Mouse (Mus musculus): ENCODE data around the gene Gatad2b. TPM values are rescaled to one million over a fixed set of nuclear protein-coding genes. Genes with fewer than 3 reads are reported as not detected.

Gatad2b gene
- polyA plus RNA-seq, 1 experiment from 2014 or later = 17.9 TPM

DNA sequence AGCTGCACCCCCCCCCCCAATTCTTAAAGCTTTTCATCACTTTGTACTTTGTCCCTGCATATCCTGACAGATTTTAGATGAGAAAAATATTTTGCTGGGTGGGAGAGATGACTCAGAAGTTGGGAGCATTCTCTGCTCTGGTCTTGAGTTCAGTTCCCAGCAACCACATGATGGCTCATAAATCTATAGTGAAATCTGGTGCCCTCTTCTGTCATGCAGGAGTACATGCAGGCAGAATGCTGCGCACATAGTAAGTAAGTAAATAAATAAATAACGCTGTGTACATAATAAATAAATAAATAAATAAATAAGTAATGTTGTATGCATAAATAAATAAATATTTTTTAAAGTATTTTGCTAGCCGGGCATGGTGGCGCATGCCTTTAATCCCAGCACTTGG is 54.9 kb downstream of the Gatad2b start:
- Histone ChIP-seq H3K27me3 (ENCODE audit: insufficient read depth, poor library complexity, severe bottlenecking) (no peaks in the 10 kb centered on the region), H3K36me3 (peaks cover 82% of the 10 kb centered on the region), H3K27ac (no peak overlapping the region), H3K4me1 (replicated peaks) (no peaks in the 10 kb centered on the region), H3K4me3 (no peak overlapping the region), H3K9me3 (peaks cover 3% of the 10 kb centered on the region; the same call in 1 of the 2 replicates)
- WGBS = 96% methylated on average over 4 of the region's 4 CpGs
- DNase-seq (ENCODE audit: low spot score) = no peak

- Histone ChIP-seq H3K36me3 (peaks cover 94% of the 10 kb centered on the region), H3K4me1 (replicated peaks) (no peaks in the 10 kb centered on the region), H3K9me3 (no peaks in the 10 kb centered on the region), H3K27ac (no peak overlapping the region), H3K27me3 (ENCODE audit: insufficient read depth, poor library complexity, severe bottlenecking) (no peaks in the 10 kb centered on the region), H3K4me3 (no peak overlapping the region)
- 89% methylated on average over 7 of the region's 7 CpGs for WGBS
- no peak for DNase-seq (ENCODE audit: low spot score)
Measured at GRCm38 (mm10) chr3:90357959-90358358, 65.0 kb downstream of the Gatad2b start.

GRCm38 (mm10) chr3:90359230-90359629 is 66.3 kb downstream of the Gatad2b start:
- no peak for DNase-seq (ENCODE audit: low spot score)
- H3K36me3 ChIP-seq = peaks cover 88% of the 10 kb centered on the region
- WGBS = 92% methylated on average over 1 of the region's 1 CpGs

DNA sequence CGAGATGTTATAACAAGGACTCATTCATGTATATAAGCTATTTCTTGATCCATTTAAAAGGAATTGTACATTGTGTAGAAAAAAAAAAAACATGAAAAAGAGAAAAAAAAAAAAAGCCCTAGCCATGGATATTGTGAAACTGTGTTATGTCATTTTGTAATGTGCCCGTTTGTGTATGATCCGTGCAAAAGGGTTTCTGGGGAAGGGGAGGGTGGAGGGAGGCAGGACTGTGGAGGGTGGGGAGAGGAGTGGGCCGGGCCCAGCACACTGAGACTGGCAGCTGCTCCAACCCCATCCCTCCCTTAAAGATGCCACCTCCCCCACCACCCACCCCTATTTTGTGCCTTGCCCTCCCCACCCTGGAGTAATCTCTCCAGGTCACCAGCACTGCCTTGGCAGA is 68.5 kb downstream of the Gatad2b start:
- Histone ChIP-seq H3K9me3 (no peaks in the 10 kb centered on the region), H3K27ac (no peak overlapping the region), H3K27me3 (ENCODE audit: insufficient read depth, poor library complexity, severe bottlenecking) (no peaks in the 10 kb centered on the region), H3K4me3 (no peak overlapping the region), H3K4me1 (replicated peaks) (no peaks in the 10 kb centered on the region), H3K36me3 (peaks cover 65% of the 10 kb centered on the region)
- 83% methylated on average over 4 of the region's 4 CpGs for WGBS
- DNase-seq (ENCODE audit: low spot score) = no peak

More at GRCm38 (mm10) chr3:90359230-90359629, 66.3 kb downstream of the Gatad2b start:
- H3K27ac ChIP-seq = no peak overlapping the region
- no peak overlapping the region for H3K4me3 ChIP-seq
- H3K9me3 ChIP-seq = no peaks in the 10 kb centered on the region
- H3K4me1 ChIP-seq (replicated peaks) = no peaks in the 10 kb centered on the region
- no peaks in the 10 kb centered on the region for H3K27me3 ChIP-seq (ENCODE audit: insufficient read depth, poor library complexity, severe bottlenecking)

- Histone ChIP-seq H3K4me1 (replicated peaks) (no peaks in the 10 kb centered on the region), H3K9me3 (no peaks in the 10 kb centered on the region), H3K27me3 (ENCODE audit: insufficient read depth, poor library complexity, severe bottlenecking) (no peaks in the 10 kb centered on the region), H3K27ac (no peak overlapping the region), H3K4me3 (no peak overlapping the region), H3K36me3 (peaks cover 56% of the 10 kb centered on the region)
- no peak for DNase-seq (ENCODE audit: low spot score)
- WGBS = 90% methylated on average over 2 of the region's 2 CpGs
Measured at GRCm38 (mm10) chr3:90362346-90362745, 69.4 kb downstream of the Gatad2b start.

DNA sequence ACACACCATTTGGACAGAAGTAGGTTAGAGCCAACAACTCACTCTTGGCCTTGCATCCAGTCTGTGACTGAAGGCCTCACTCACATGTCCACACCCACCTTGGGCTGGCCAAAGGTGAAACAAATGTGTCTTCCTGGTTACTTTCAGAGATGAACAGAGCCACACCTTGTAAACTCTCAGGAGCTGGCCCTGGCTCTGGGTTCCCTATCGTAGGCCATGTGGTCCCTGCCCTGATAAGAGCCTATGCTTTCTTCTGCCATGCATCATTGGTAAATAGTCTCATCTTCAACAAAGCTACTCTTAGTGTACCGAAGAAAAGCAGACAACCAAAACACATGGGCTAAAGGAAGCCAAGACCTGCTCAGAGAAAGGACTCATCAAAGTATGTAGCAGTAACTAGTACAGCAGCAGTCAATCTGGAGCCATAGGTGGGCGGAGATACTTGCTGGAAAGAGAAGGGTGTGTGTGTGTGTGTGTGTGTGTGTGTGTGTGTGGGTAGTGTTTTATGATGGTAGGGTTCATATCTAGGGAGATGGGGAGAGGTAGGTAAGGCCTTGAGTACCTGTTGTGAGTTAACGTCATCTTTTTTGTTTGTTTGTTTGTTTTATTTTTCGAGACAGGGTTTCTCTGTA is 74.1 kb downstream of the Gatad2b start:
- Histone ChIP-seq H3K9me3 (no peaks in the 10 kb centered on the region), H3K36me3 (peaks cover 13% of the 10 kb centered on the region), H3K27me3 (ENCODE audit: insufficient read depth, poor library complexity, severe bottlenecking) (no peaks in the 10 kb centered on the region), H3K4me1 (replicated peaks) (0 out of 2 replicates have a peak, but pooled peaks cover 4% of the 10 kb centered on the region), H3K27ac (no peak overlapping the region), H3K4me3 (no peak overlapping the region)
- DNase-seq (ENCODE audit: low spot score) = no peak
- WGBS = 92% methylated on average over 5 of the region's 5 CpGs

GRCm38 (mm10) chr3:90369041-90369440 is 76.1 kb downstream of the Gatad2b start:
- Histone ChIP-seq H3K36me3 (no peaks in the 10 kb centered on the region), H3K27ac (no peak overlapping the region), H3K4me3 (no peak overlapping the region), H3K27me3 (ENCODE audit: insufficient read depth, poor library complexity, severe bottlenecking) (no peaks in the 10 kb centered on the region), H3K4me1 (replicated peaks) (0 out of 2 replicates have a peak, but pooled peaks cover 4% of the 10 kb centered on the region), H3K9me3 (no peaks in the 10 kb centered on the region)
- WGBS = 68% methylated on average over 2 of the region's 2 CpGs
- no peak for DNase-seq (ENCODE audit: low spot score)

GRCm38 (mm10) chr3:90371857-90372256 is 78.9 kb downstream of the Gatad2b start:
- Histone ChIP-seq H3K36me3 (no peaks in the 10 kb centered on the region), H3K4me3 (no peak overlapping the region), H3K9me3 (no peaks in the 10 kb centered on the region), H3K4me1 (replicated peaks) (peaks cover 24% of the 10 kb centered on the region), H3K27ac (no peak overlapping the region), H3K27me3 (ENCODE audit: insufficient read depth, poor library complexity, severe bottlenecking) (no peaks in the 10 kb centered on the region)
- WGBS = 79% methylated on average over 7 of the region's 7 CpGs
- no peak for DNase-seq (ENCODE audit: low spot score)

- peaks cover 33% of the 10 kb centered on the region for H3K4me1 ChIP-seq (replicated peaks)
- H3K9me3 ChIP-seq = no peaks in the 10 kb centered on the region
- no peak for DNase-seq (ENCODE audit: low spot score)
- H3K27ac ChIP-seq = no peak overlapping the region
- no peaks in the 10 kb centered on the region for H3K36me3 ChIP-seq
- no peak overlapping the region for H3K4me3 ChIP-seq
- 64% methylated on average over 5 of the region's 5 CpGs for WGBS
- no peaks in the 10 kb centered on the region for H3K27me3 ChIP-seq (ENCODE audit: insufficient read depth, poor library complexity, severe bottlenecking)
Measured at GRCm38 (mm10) chr3:90372817-90373216, 79.8 kb downstream of the Gatad2b start.

DNA sequence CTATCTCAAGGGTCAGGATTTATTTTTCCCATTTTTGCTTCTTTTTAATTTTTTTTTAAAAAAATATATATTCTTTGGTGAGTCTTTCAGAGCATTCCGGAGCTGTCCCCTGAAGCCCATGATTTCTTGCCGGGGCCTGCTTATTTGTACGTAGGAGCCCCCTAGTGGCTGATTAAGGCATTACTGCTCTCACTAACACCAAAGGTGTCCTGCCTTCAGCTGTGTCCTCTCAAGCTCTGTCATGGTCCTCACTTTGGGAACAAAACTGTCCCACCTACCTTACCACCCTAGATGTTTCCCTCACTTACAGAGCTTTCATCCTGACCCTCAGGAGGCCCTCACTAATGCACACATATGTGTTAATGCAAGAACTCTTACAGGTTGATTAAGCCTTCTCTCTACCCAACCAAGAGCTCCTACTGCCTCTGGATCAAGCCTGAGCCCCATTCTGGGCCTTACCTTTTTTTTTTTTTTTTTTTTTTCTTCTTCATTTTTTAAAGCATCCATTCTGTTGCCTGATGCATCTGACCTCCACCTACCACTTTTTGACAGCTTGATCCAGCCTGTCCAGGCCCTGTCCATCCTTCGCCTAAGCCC is 80.6 kb downstream of the Gatad2b start:
- no peak overlapping the region for H3K4me3 ChIP-seq
- no peaks in the 10 kb centered on the region for H3K9me3 ChIP-seq
- H3K4me1 ChIP-seq (replicated peaks) = peaks cover 40% of the 10 kb centered on the region
- no peaks in the 10 kb centered on the region for H3K36me3 ChIP-seq
- peak; percentile 73 for DNase-seq (ENCODE audit: low spot score)
- H3K27ac ChIP-seq = no peak overlapping the region
- H3K27me3 ChIP-seq (ENCODE audit: insufficient read depth, poor library complexity, severe bottlenecking) = no peaks in the 10 kb centered on the region
- 33% methylated on average over 4 of the region's 4 CpGs for WGBS

DNA sequence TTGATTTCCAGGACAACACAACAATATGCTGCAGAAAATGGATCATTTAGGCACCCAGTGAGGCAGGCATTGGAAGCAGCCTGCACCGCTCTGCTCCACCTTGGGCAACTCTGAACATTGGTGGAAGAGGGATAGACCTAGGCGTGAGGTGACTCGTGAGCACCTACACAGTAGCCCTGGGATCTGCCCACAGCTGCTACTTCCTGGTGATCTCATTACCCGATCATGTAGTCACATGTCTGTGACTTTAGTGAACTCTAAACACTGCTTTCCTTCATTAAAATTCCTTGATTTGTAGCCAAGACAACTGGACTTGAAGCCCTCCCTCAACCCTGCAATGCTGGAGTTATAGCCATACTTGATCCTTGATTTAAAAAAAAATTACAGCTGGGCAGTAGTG is 81.4 kb downstream of the Gatad2b start:
- no peaks in the 10 kb centered on the region for H3K27me3 ChIP-seq (ENCODE audit: insufficient read depth, poor library complexity, severe bottlenecking)
- DNase-seq (ENCODE audit: low spot score) = no peak
- no peak overlapping the region for H3K4me3 ChIP-seq
- H3K27ac ChIP-seq = peak overlapping the region; percentile 51; the same call in 1 of the 2 replicates
- 92% methylated on average over 4 of the region's 4 CpGs for WGBS
- H3K4me1 ChIP-seq (replicated peaks) = peaks cover 39% of the 10 kb centered on the region
- H3K36me3 ChIP-seq = no peaks in the 10 kb centered on the region
- no peaks in the 10 kb centered on the region for H3K9me3 ChIP-seq

DNA sequence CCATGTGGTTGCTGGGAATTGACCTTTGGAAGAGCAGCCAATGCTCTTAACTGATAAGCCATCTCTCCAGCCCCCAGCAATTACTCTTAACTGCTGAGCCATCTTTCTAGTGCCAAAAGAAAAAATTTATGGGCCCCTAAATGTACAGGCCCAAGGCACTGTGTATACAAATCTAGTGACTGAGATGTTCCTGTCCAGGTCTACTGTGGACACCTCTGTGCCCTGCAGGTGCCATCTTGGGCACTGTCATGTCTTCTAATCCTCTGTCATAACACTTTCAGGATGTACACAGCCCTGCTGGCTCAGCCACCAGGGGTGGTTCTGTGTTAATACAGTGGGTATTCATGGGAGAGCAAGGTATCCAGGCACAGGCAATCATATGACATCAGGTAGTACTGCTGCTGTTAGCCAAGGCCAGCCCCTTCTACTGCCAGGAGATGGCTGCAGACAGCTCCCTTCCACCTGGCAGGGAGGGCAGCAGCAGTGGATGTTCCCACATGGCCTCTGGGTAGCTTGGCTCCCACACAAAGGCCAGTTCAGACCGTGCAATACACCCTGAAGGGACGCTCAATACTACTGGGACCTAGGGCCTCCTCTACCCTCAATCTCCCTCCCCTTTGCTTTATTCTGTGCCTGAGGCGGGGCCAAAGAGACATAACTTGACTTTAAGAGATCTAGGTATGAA is 82.7 kb downstream of the Gatad2b start:
- H3K4me1 ChIP-seq (replicated peaks) = peaks cover 39% of the 10 kb centered on the region
- no peak for DNase-seq (ENCODE audit: low spot score)
- 0 out of 2 replicates have a peak overlapping the region, but pooled peaks have one; percentile 18 for H3K4me3 ChIP-seq
- no peaks in the 10 kb centered on the region for H3K27me3 ChIP-seq (ENCODE audit: insufficient read depth, poor library complexity, severe bottlenecking)
- 20% methylated on average over 3 of the region's 3 CpGs for WGBS
- peak overlapping the region; percentile 89 for H3K27ac ChIP-seq
- no peaks in the 10 kb centered on the region for H3K9me3 ChIP-seq
- no peaks in the 10 kb centered on the region for H3K36me3 ChIP-seq

GRCm38 (mm10) chr3:90376247-90376585 is 83.2 kb downstream of the Gatad2b start:
- WGBS = 14% methylated on average over 1 of the region's 1 CpGs
- Histone ChIP-seq H3K27me3 (ENCODE audit: insufficient read depth, poor library complexity, severe bottlenecking) (no peaks in the 10 kb centered on the region), H3K4me1 (replicated peaks) (peaks cover 39% of the 10 kb centered on the region), H3K9me3 (no peaks in the 10 kb centered on the region), H3K4me3 (peak overlapping the region; percentile 18; the same call in 1 of the 2 replicates), H3K36me3 (no peaks in the 10 kb centered on the region), H3K27ac (peak overlapping the region; percentile 89)
- peak; percentile 92 for DNase-seq (ENCODE audit: low spot score)
